Mouse (Mus musculus) intestine, postnatal 0 days (tissue): Measurements from ENCODE around the gene Zbtb4. TPM values are rescaled to one million over a fixed set of nuclear protein-coding genes. Genes with fewer than 3 reads are reported as not detected.

Source experiments
- ATAC-seq: fragments of 200-750 bp; cut with Nextera tagmentation; 2 replicates; pipeline ENCODE4 v1.8.0; 2017; ENCODE audit warnings: mild to moderate bottlenecking, moderate TSS enrichment, moderate library complexity
- H3K27ac ChIP-seq: fragments of 300-500 bp; sonication (generic); 2 replicates; pipeline ENCODE4 v1.5.1; 2014; ENCODE audit warnings: mild to moderate bottlenecking, low read depth, low read length, moderate library complexity
- H3K27me3 ChIP-seq: fragments of 300-500 bp; sonication (generic); replicated peaks from 2 replicates; pipeline ENCODE4 v1.6.1; 2014; ENCODE audit warnings: low read length, mixed read lengths; ENCODE audit not compliant: control insufficient read depth, insufficient read depth
- H3K36me3 ChIP-seq: fragments of 300-500 bp; sonication (generic); 2 replicates; pipeline ENCODE4 v1.6.1; 2014; ENCODE audit warnings: mild to moderate bottlenecking, moderate library complexity; ENCODE audit not compliant: control insufficient read depth, insufficient read depth
- H3K4me1 ChIP-seq: fragments of 300-500 bp; sonication (generic); replicated peaks from 2 replicates; pipeline ENCODE4 v1.6.1; 2014; ENCODE audit warnings: antibody characterized with exemption, low read length, mixed read lengths; ENCODE audit not compliant: control insufficient read depth, insufficient read depth
- H3K4me2 ChIP-seq: fragments of 300-500 bp; sonication (generic); replicated peaks from 2 replicates; pipeline ENCODE4 v1.6.1; 2014; ENCODE audit warnings: low read depth, mild to moderate bottlenecking, moderate library complexity
- H3K4me3 ChIP-seq: fragments of 300-500 bp; sonication (generic); 2 replicates; pipeline ENCODE4 v1.5.1; 2014; ENCODE audit warnings: low read depth, low read length
- H3K9ac ChIP-seq: fragments of 300-500 bp; sonication (generic); 2 replicates; pipeline ENCODE4 v1.6.1; 2014; ENCODE audit warnings: mild to moderate bottlenecking, low read depth, low read length
- H3K9me3 ChIP-seq: fragments of 300-500 bp; sonication (generic); 2 replicates; pipeline ENCODE4 v1.6.1; 2016; ENCODE audit warnings: mixed run types; ENCODE audit not compliant: control insufficient read depth
- CTCF ChIP-seq: sonication (generic); IDR thresholded peaks from 2 replicates; pipeline ENCODE4 v1.5.1; 2016; ENCODE audit warnings: low read depth, mild to moderate bottlenecking, control low read depth, antibody characterized with exemption, moderate library complexity
- WGBS: fragments of 180-500 bp; shearing (Covaris S2); extraction: QIAGEN DNeasy Blood & Tissue Kit; methylation state at CpG from one replicate; pipeline ENCODE4 v1.1.7; 2014; 5-methylcytosine and 5-hydroxymethylcytosine counted together
- polyA plus RNA-seq: library from polyadenylated mRNA; unstranded; fragments of >200 nt; fragmentation: Nextera tagmentation; extraction: Ambion mirVana; gene quantifications from 2 replicates; pipeline ENCODE4 v1.2.1, GENCODE M21; 2015

Gene Zbtb4
- polyA plus RNA-seq, 1 experiment from 2014 or later, result 2.1 TPM

DNA sequence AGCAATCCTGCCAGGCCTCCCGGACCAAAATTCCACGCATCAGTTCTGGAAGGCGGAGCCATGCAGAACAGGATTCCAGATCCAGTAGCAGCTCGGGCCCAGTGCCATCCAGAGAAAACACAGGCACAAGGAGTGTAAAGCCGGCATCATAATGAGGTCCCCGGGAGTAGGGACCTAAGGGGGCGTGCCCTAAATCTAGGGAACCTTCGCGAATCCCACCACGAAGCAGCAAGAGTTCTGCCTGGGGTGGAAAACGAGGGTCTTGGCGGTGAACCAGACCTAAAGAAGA, 38.9 kb downstream of the Zbtb4 start:
- Histone ChIP-seq H3K9me3 (no peaks in the 10 kb centered on the region), H3K27ac (peak overlapping the region; percentile 55), H3K9ac (peak overlapping the region; percentile 38), H3K4me3 (peak overlapping the region; percentile 55), H3K4me2 (peak overlapping the region; percentile 90), H3K4me1 (peaks cover 13% of the 10 kb centered on the region; the same call in 1 of the 2 replicates), H3K36me3 (no peaks in the 10 kb centered on the region), H3K27me3 (peaks cover 13% of the 10 kb centered on the region; the same call in 1 of the 2 replicates)
- TF ChIP-seq CTCF, result no peak
- 9% methylated on average over 12 of the region's 12 CpGs for WGBS
- no peak for ATAC-seq

- Histone ChIP-seq H3K4me1 (peaks cover 13% of the 10 kb centered on the region; the same call in 1 of the 2 replicates), H3K36me3 (no peaks in the 10 kb centered on the region), H3K27ac (peak within 1 kb of the TSS; percentile 55), H3K4me2 (peak within 1 kb of the TSS; percentile 90), H3K27me3 (peaks cover 12% of the 10 kb centered on the region; the same call in 1 of the 2 replicates), H3K4me3 (peak within 1 kb of the TSS; percentile 55), H3K9ac (peak within 1 kb of the TSS; percentile 46), H3K9me3 (no peaks in the 10 kb centered on the region)
- peak; percentile 64 for ATAC-seq
- peak; percentile 24; the same call in 1 of the 2 replicates for TF ChIP-seq CTCF
- 12% methylated on average over 29 of the region's 29 CpGs for WGBS
Measured at GRCm38 (mm10) chr11:69804972-69805909, 39.5 kb downstream of the Zbtb4 start, which contains the start of gene Tmem102. TSS of gene Tmem102 (minus strand) at chr11:69805624.

DNA sequence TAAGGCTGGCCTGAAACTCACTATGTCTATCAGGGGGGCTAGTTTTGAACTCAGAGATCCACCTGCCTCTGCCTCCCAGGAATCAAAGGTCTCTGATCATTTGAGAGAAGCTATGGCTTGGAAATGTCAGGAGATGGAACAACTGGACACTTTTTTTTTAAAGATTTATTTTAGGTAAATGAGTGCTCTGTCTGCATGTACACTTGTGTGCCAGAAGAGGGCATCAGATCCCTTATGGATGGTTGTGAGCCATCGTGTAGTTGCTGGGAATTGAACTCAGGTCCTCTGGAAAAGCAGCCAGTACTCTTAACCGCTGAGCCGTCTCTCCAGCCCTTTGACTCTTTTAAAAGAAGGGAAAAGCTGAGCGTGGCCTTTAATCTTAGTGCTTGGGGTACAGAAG, 40.7 kb downstream of the Zbtb4 start:
- peaks cover 4% of the 10 kb centered on the region; the same call in 1 of the 2 replicates for H3K4me1 ChIP-seq
- H3K27me3 ChIP-seq, result 0 out of 2 replicates have a peak, but pooled peaks cover 2% of the 10 kb centered on the region
- WGBS, result 83% methylated on average over 4 of the region's 4 CpGs
- H3K36me3 ChIP-seq, result no peaks in the 10 kb centered on the region
- H3K4me2 ChIP-seq, result no peak overlapping the region
- H3K4me3 ChIP-seq, result no peak overlapping the region
- ATAC-seq, result no peak
- H3K9ac ChIP-seq, result no peak overlapping the region
- peak; percentile 39 for TF ChIP-seq CTCF
- no peak overlapping the region for H3K27ac ChIP-seq
- no peaks in the 10 kb centered on the region for H3K9me3 ChIP-seq

GRCm38 (mm10) chr11:69807641-69808040, 41.9 kb downstream of the Zbtb4 start:
- 55% methylated on average over 2 of the region's 2 CpGs for WGBS
- H3K4me1 ChIP-seq, result no peaks in the 10 kb centered on the region
- no peaks in the 10 kb centered on the region for H3K27me3 ChIP-seq
- no peak overlapping the region for H3K4me3 ChIP-seq
- TF ChIP-seq CTCF, result no peak
- ATAC-seq, result no peak
- H3K36me3 ChIP-seq, result no peaks in the 10 kb centered on the region
- H3K9ac ChIP-seq, result no peak overlapping the region
- no peaks in the 10 kb centered on the region for H3K9me3 ChIP-seq
- no peak overlapping the region for H3K4me2 ChIP-seq
- H3K27ac ChIP-seq, result no peak overlapping the region

- Histone ChIP-seq H3K4me1 (no peaks in the 10 kb centered on the region), H3K27ac (no peak overlapping the region), H3K27me3 (no peaks in the 10 kb centered on the region), H3K4me2 (no peak overlapping the region), H3K36me3 (no peaks in the 10 kb centered on the region), H3K9ac (no peak overlapping the region), H3K9me3 (no peaks in the 10 kb centered on the region), H3K4me3 (no peak overlapping the region)
- no peak for ATAC-seq
- TF ChIP-seq CTCF, result 0 out of 2 replicates have a peak, but pooled peaks have one; percentile 16
Measured at GRCm38 (mm10) chr11:69810280-69810679, 44.6 kb downstream of the Zbtb4 start.

DNA sequence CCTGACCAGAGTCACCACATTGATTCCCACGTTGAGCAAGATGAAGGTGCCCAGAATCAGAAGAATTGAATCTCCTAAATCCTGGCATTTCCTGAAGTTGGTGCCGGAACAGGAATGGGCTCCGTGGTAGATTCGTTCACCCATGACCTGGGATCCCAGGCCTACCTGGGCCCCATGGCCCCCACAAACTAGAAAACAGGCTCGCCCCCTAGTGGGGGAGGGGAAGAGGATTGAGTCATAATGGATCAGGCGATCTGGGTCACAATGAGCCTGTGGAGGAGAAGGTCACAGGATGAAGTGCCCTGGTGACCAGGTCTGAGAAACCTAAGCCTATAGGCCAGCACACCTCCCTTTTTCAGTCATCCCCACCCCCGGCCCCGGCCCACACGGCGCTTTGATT, 49.4 kb downstream of the Zbtb4 start, which contains the start of gene Gm39566:
TSS of gene Gm39566 (minus strand) at position 144 of the 400 bp plus-strand sequence.
- no peak within 1 kb of the TSS for H3K4me3 ChIP-seq

More for the DNA sequence above, 49.4 kb downstream of the Zbtb4 start, which contains the start of gene Gm39566:
- ATAC-seq, result no peak
- 59% methylated on average over 10 of the region's 10 CpGs for WGBS
- Histone ChIP-seq H3K9me3 (no peaks in the 10 kb centered on the region), H3K36me3 (no peaks in the 10 kb centered on the region), H3K9ac (no peak within 1 kb of the TSS), H3K27ac (no peak within 1 kb of the TSS), H3K4me2 (no peak within 1 kb of the TSS), H3K4me1 (no peaks in the 10 kb centered on the region), H3K27me3 (no peaks in the 10 kb centered on the region)
- TF ChIP-seq CTCF, result no peak
